Mouse (Mus musculus): Measurements from ENCODE around the gene Cd86. TPM values are rescaled to one million over a fixed set of nuclear protein-coding genes. Genes with fewer than 3 reads are reported as not detected.

Gene Cd86
- polyA plus RNA-seq, 1 experiment = 0.32 TPM

- H3K4me1 ChIP-seq (ENCODE audit: control insufficient read depth, insufficient read depth, low read length) = no peaks in the 10 kb centered on the region
- H3K27ac ChIP-seq (ENCODE audit: control insufficient read depth, insufficient read depth, low read depth, low read length) = no peak overlapping the region
- TF ChIP-seq CTCF (IDR thresholded peaks at IDR 0.05; ENCODE audit: control insufficient read depth, insufficient read depth, insufficient replicate concordance, low read depth, low read length) (no peak), POLR2A (IDR thresholded peaks at IDR 0.05; ENCODE audit: control insufficient read depth, low read depth, low read length) (no peak)
- no peaks in the 10 kb centered on the region for H3K36me3 ChIP-seq (ENCODE audit: control insufficient read depth, insufficient read depth, low read length)
- H3K27me3 ChIP-seq (ENCODE audit: control insufficient read depth, insufficient read depth, low read length) = no peaks in the 10 kb centered on the region
- H3K4me3 ChIP-seq (ENCODE audit: control insufficient read depth, low read depth, low read length) = no peak overlapping the region
These were observed 10.0 kb upstream of the Cd86 start for GRCm38 (mm10) chr16:36675902-36676301.

GRCm38 (mm10) chr16:36675304-36675703 lies 9.4 kb upstream of the Cd86 start:
- H3K36me3 ChIP-seq (ENCODE audit: control insufficient read depth, insufficient read depth, low read length) = no peaks in the 10 kb centered on the region
- no peaks in the 10 kb centered on the region for H3K4me1 ChIP-seq (ENCODE audit: control insufficient read depth, insufficient read depth, low read length)
- H3K27me3 ChIP-seq (ENCODE audit: control insufficient read depth, insufficient read depth, low read length) = no peaks in the 10 kb centered on the region
- no peak overlapping the region for H3K4me3 ChIP-seq (ENCODE audit: control insufficient read depth, low read depth, low read length)
- TF ChIP-seq POLR2A (IDR thresholded peaks at IDR 0.05; ENCODE audit: control insufficient read depth, low read depth, low read length) (no peak), CTCF (IDR thresholded peaks at IDR 0.05; ENCODE audit: control insufficient read depth, insufficient read depth, insufficient replicate concordance, low read depth, low read length) (no peak)
- H3K27ac ChIP-seq (ENCODE audit: control insufficient read depth, insufficient read depth, low read depth, low read length) = no peak overlapping the region

- Histone ChIP-seq H3K27me3 (ENCODE audit: control insufficient read depth, insufficient read depth, low read length) (no peaks in the 10 kb centered on the region), H3K36me3 (ENCODE audit: control insufficient read depth, insufficient read depth, low read length) (no peaks in the 10 kb centered on the region), H3K27ac (ENCODE audit: control insufficient read depth, insufficient read depth, low read depth, low read length) (no peak overlapping the region), H3K4me1 (ENCODE audit: control insufficient read depth, insufficient read depth, low read length) (no peaks in the 10 kb centered on the region), H3K4me3 (ENCODE audit: control insufficient read depth, low read depth, low read length) (no peak overlapping the region)
- TF ChIP-seq POLR2A (IDR thresholded peaks at IDR 0.05; ENCODE audit: control insufficient read depth, low read depth, low read length) (no peak), CTCF (IDR thresholded peaks at IDR 0.05; ENCODE audit: control insufficient read depth, insufficient read depth, insufficient replicate concordance, low read depth, low read length) (no peak)
These were observed 8.8 kb upstream of the Cd86 start for GRCm38 (mm10) chr16:36674457-36675204.

GRCm38 (mm10) chr16:36673196-36673595 lies 7.3 kb upstream of the Cd86 start:
- no peaks in the 10 kb centered on the region for H3K36me3 ChIP-seq (ENCODE audit: control insufficient read depth, insufficient read depth, low read length)
- no peak overlapping the region for H3K4me3 ChIP-seq (ENCODE audit: control insufficient read depth, low read depth, low read length)
- no peaks in the 10 kb centered on the region for H3K27me3 ChIP-seq (ENCODE audit: control insufficient read depth, insufficient read depth, low read length)
- H3K27ac ChIP-seq (ENCODE audit: control insufficient read depth, insufficient read depth, low read depth, low read length) = no peak overlapping the region
- no peaks in the 10 kb centered on the region for H3K4me1 ChIP-seq (ENCODE audit: control insufficient read depth, insufficient read depth, low read length)
- TF ChIP-seq CTCF (IDR thresholded peaks at IDR 0.05; ENCODE audit: control insufficient read depth, insufficient read depth, insufficient replicate concordance, low read depth, low read length) (no peak), POLR2A (IDR thresholded peaks at IDR 0.05; ENCODE audit: control insufficient read depth, low read depth, low read length) (no peak)

GRCm38 (mm10) chr16:36670590-36670989 lies 4.7 kb upstream of the Cd86 start:
- Histone ChIP-seq H3K27me3 (ENCODE audit: control insufficient read depth, insufficient read depth, low read length) (no peaks in the 10 kb centered on the region), H3K4me3 (ENCODE audit: control insufficient read depth, low read depth, low read length) (no peak overlapping the region), H3K27ac (ENCODE audit: control insufficient read depth, insufficient read depth, low read depth, low read length) (no peak overlapping the region), H3K36me3 (ENCODE audit: control insufficient read depth, insufficient read depth, low read length) (no peaks in the 10 kb centered on the region), H3K4me1 (ENCODE audit: control insufficient read depth, insufficient read depth, low read length) (no peaks in the 10 kb centered on the region)
- TF ChIP-seq POLR2A (IDR thresholded peaks at IDR 0.05; ENCODE audit: control insufficient read depth, low read depth, low read length) = no peak

- no peak overlapping the region for H3K4me3 ChIP-seq (ENCODE audit: control insufficient read depth, low read depth, low read length)
- H3K27ac ChIP-seq (ENCODE audit: control insufficient read depth, insufficient read depth, low read depth, low read length) = no peak overlapping the region
- H3K4me1 ChIP-seq (ENCODE audit: control insufficient read depth, insufficient read depth, low read length) = no peaks in the 10 kb centered on the region
- H3K27me3 ChIP-seq (ENCODE audit: control insufficient read depth, insufficient read depth, low read length) = no peaks in the 10 kb centered on the region
- TF ChIP-seq POLR2A (IDR thresholded peaks at IDR 0.05; ENCODE audit: control insufficient read depth, low read depth, low read length) = no peak
- no peak for TF ChIP-seq CTCF (IDR thresholded peaks at IDR 0.05; ENCODE audit: control insufficient read depth, insufficient read depth, insufficient replicate concordance, low read depth, low read length)
- no peaks in the 10 kb centered on the region for H3K36me3 ChIP-seq (ENCODE audit: control insufficient read depth, insufficient read depth, low read length)
These were observed 652 bp upstream of the Cd86 start for GRCm38 (mm10) chr16:36666448-36667017.

- Histone ChIP-seq H3K36me3 (ENCODE audit: control insufficient read depth, insufficient read depth, low read length) (no peaks in the 10 kb centered on the region), H3K4me3 (ENCODE audit: control insufficient read depth, low read depth, low read length) (no peak overlapping the region), H3K27me3 (ENCODE audit: control insufficient read depth, insufficient read depth, low read length) (no peaks in the 10 kb centered on the region), H3K4me1 (ENCODE audit: control insufficient read depth, insufficient read depth, low read length) (no peaks in the 10 kb centered on the region), H3K27ac (ENCODE audit: control insufficient read depth, insufficient read depth, low read depth, low read length) (no peak overlapping the region)
- TF ChIP-seq POLR2A (IDR thresholded peaks at IDR 0.05; ENCODE audit: control insufficient read depth, low read depth, low read length) (no peak), CTCF (IDR thresholded peaks at IDR 0.05; ENCODE audit: control insufficient read depth, insufficient read depth, insufficient replicate concordance, low read depth, low read length) (no peak)
These were observed 2.4 kb downstream of the Cd86 start for GRCm38 (mm10) chr16:36663484-36663883.
